In the genomic region with DNA sequence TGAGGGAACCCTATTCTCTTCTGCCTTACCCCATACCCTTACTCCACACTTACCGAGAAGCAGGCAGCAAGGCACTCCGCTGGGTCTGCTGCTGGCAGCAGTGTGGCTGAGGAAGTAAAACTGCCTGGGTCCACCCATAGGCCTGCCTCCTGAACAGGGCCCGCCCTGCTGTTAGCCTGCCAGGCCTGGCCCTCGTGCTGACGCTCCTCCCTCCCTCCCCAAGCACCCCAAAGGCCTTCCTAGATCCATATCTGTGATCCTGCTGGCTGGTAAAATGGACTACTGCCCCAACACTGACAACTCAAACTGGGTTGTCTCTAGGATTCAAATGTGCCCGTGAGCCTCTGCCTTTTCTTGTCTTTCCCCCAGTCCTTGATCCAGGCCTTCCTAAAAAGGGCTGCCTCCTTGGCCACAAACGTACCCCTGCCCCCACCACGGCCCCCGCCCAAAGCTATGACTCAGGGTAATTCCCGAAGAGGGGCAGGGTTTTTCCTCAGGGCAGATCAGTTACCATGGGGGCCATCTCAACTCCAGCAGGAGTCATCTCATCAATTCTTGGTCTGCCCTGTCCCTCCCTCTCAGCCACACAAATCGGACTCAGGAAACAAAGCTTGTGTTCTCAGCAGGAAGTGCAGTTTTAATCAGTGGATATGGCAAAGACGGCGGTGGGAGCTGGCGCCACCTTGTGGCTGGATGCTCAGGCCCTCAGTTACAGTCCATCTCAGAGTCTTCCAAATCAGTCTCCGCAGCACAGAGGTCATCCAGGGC, we compare ENCODE assay signal across 8 mouse cellular contexts. TPM values are rescaled to one million over a fixed set of nuclear protein-coding genes. Genes with fewer than 3 reads are reported as not detected.
DNase-seq lines count a peak whose midpoint lies in the region; ATAC-seq and TF ChIP-seq lines count a peak whose summit lies in the region.

A gene (minus strand): TSS at position 599 of the 768 bp plus-strand sequence.

- peaks cover 30% of the 10 kb centered on the region for H3K4me1 ChIP-seq in forebrain, embryonic 10.5 days
- peaks cover 36% of the 10 kb centered on the region for H3K4me1 ChIP-seq in heart, embryonic 15.5 days (replicated peaks)
- H3K4me1 ChIP-seq in liver, embryonic 14.5 days (replicated peaks; ENCODE audit: control insufficient read depth in 2 of 2, insufficient read depth in 2 of 2, low read length in 1 of 2) = peaks cover 4 to 12% of the 10 kb centered on the region in 2 experiments; a peak in 2 of 4 replicates
- peaks cover 3% of the 10 kb centered on the region; the same call in 1 of the 2 replicates for H3K4me1 ChIP-seq in neural tube, embryonic 11.5 days (ENCODE audit: control insufficient read depth, insufficient read depth, low read length)

- ATAC-seq in heart, embryonic 15.5 days (replicated peaks; ENCODE audit: insufficient number of reproducible peaks, insufficient read depth, low FRiP score, low read depth) = peak; percentile 83
- peak; percentile 96 for ATAC-seq in liver, embryonic 14.5 days (ENCODE audit: insufficient read depth)
- ATAC-seq in neural tube, embryonic 11.5 days (ENCODE audit: insufficient read depth, low FRiP score, low TSS enrichment) = peak; percentile 70

- peak; percentile 99 for TF ChIP-seq CTCF in liver, embryonic 14.5 days (IDR thresholded peaks at IDR 0.05; ENCODE audit: low read depth)

- H3K27ac ChIP-seq in forebrain, embryonic 10.5 days = peak within 1 kb of the TSS; percentile 84
- peak within 1 kb of the TSS; percentile 92 for H3K27ac ChIP-seq in heart, embryonic 15.5 days
- H3K27ac ChIP-seq in liver, embryonic 14.5 days = peak within 1 kb of the TSS; percentile 87
- peak within 1 kb of the TSS; percentile 49; the same call in 1 of the 2 replicates for H3K27ac ChIP-seq in neural tube, embryonic 11.5 days (ENCODE audit: low read depth, low read length)

- no peak for TF ChIP-seq EP300 in liver, embryonic 14.5 days (IDR thresholded peaks at IDR 0.05; ENCODE audit: low read depth)

- 30% methylated on average over 15 of the region's 15 CpGs for WGBS in forebrain, embryonic 10.5 days
- WGBS in heart, embryonic 15.5 days = 6% methylated on average over 15 of the region's 15 CpGs
- WGBS in liver, embryonic 14.5 days (ENCODE audit: insufficient replicate concordance) = 2% methylated on average over 15 of the region's 15 CpGs
- WGBS in neural tube, embryonic 11.5 days = 26% methylated on average over 15 of the region's 15 CpGs

- peaks cover 79% of the 10 kb centered on the region for H3K36me3 ChIP-seq in forebrain, embryonic 10.5 days (replicated peaks)
- H3K36me3 ChIP-seq in heart, embryonic 15.5 days = peaks cover 20% of the 10 kb centered on the region
- H3K36me3 ChIP-seq in liver, embryonic 14.5 days (replicated peaks; ENCODE audit: control insufficient read depth, insufficient read depth, low read depth) = peaks cover 13% of the 10 kb centered on the region
- H3K36me3 ChIP-seq in neural tube, embryonic 11.5 days (ENCODE audit: control insufficient read depth, insufficient read depth, low read length) = peaks cover 18% of the 10 kb centered on the region

- no peaks in the 10 kb centered on the region for H3K9me3 ChIP-seq in forebrain, embryonic 10.5 days
- H3K9me3 ChIP-seq in heart, embryonic 15.5 days (replicated peaks) = no peaks in the 10 kb centered on the region
- H3K9me3 ChIP-seq in liver, embryonic 14.5 days (ENCODE audit: control insufficient read depth, low read length) = no peaks in the 10 kb centered on the region
- H3K9me3 ChIP-seq in neural tube, embryonic 11.5 days (ENCODE audit: control insufficient read depth, low read length) = no peaks in the 10 kb centered on the region

- peak within 1 kb of the TSS; percentile 33 for H3K4me3 ChIP-seq in forebrain, embryonic 10.5 days
- H3K4me3 ChIP-seq in heart, embryonic 15.5 days = peak within 1 kb of the TSS; percentile 50
- peak within 1 kb of the TSS; percentile 58 to 62 for H3K4me3 ChIP-seq in liver, embryonic 14.5 days (ENCODE audit: insufficient read depth in 1 of 2, low read depth in 2 of 2, low read length in 2 of 2)
- H3K4me3 ChIP-seq in neural tube, embryonic 11.5 days (ENCODE audit: low read depth, low read length) = peak within 1 kb of the TSS; percentile 13

- peak within 1 kb of the TSS; percentile 69 for H3K4me2 ChIP-seq in heart, embryonic 15.5 days
- peak within 1 kb of the TSS; percentile 95 for H3K4me2 ChIP-seq in liver, embryonic 14.5 days (ENCODE audit: low read depth)
- peak within 1 kb of the TSS; percentile 39 for H3K4me2 ChIP-seq in neural tube, embryonic 11.5 days (ENCODE audit: low read depth)

- DNase-seq in CD8-positive naive resting alpha-beta T cell, adult 2 months (ENCODE audit: low read depth in 2 of 2, low spot score in 2 of 2) = peak; percentile 86
- peak; percentile 72 for DNase-seq in c-Kit-negative CD71-positive TER-119-positive erythroid progenitor cells, embryonic 14.5 days (ENCODE audit: low read depth, low spot score)
- peak; percentile 84 for DNase-seq in forebrain, embryonic 10.5 days (ENCODE audit: extremely low spot score, low spot score)
- DNase-seq in kidney, postnatal 25 days = peak; percentile 94 to 96
- DNase-seq in liver, embryonic 14.5 days (ENCODE audit: low read depth in 3 of 3, low spot score in 3 of 3) = peak; percentile 71 to 83 (median 76)
- peak; percentile 84 for DNase-seq in neural tube, embryonic 11.5 days (ENCODE audit: low spot score)
- peak; percentile 76 for DNase-seq in telencephalon, adult 2 months (ENCODE audit: low read depth, low spot score)

- peak within 1 kb of the TSS; percentile 56 for H3K9ac ChIP-seq in heart, embryonic 15.5 days
- H3K9ac ChIP-seq in liver, embryonic 14.5 days (replicated peaks) = peak within 1 kb of the TSS; percentile 73
- H3K9ac ChIP-seq in neural tube, embryonic 11.5 days (ENCODE audit: low read length) = peak within 1 kb of the TSS; percentile 59

- H3K27me3 ChIP-seq in forebrain, embryonic 10.5 days (ENCODE audit: poor library complexity, severe bottlenecking) = no peaks in the 10 kb centered on the region
- H3K27me3 ChIP-seq in heart, embryonic 15.5 days = no peaks in the 10 kb centered on the region
- no peaks in the 10 kb centered on the region for H3K27me3 ChIP-seq in liver, embryonic 14.5 days (ENCODE audit: control insufficient read depth, insufficient read depth, low read length)
- no peaks in the 10 kb centered on the region for H3K27me3 ChIP-seq in neural tube, embryonic 11.5 days (ENCODE audit: control insufficient read depth, insufficient read depth, low read length)

RNA-seq across cellular contexts. Expression of the gene that starts here (rescaled TPM):
- 7.6 and 9.1 TPM in 2 replicates for polyA plus RNA-seq in forebrain, embryonic 10.5 days (2016; fragmentation: Nextera tagmentation; extraction: Ambion mirVana)
- 9.2 and 13.6 TPM in 2 replicates for polyA plus RNA-seq in heart, embryonic 15.5 days (2015; fragmentation: Nextera tagmentation; extraction: Ambion mirVana)
- polyA plus RNA-seq in liver, embryonic 14.5 days (2012; rRNA removed) = 12.0 and 14.1 TPM in 2 replicates
- 5.0 and 6.1 TPM in 2 replicates for polyA plus RNA-seq in liver, embryonic 14.5 days (2014; fragmentation: Nextera tagmentation; extraction: Ambion mirVana)
- 6.9 and 7.8 TPM in 2 replicates for polyA plus RNA-seq in neural tube, embryonic 11.5 days (2014; fragmentation: Nextera tagmentation; extraction: Ambion mirVana)

Comparison
In these comparisons a context has a peak if more than half of its experiments do, and no peak if none do; other contexts are left out.
1. Peak in every context shown above with its lines: DNase-seq, ATAC-seq, H3K4me3 ChIP-seq and H3K27ac ChIP-seq.
2. H3K4me2 ChIP-seq: peak in every context shown above with its lines; median percentile 95 in liver, embryonic 14.5 days; 69 in heart, embryonic 15.5 days; 39 in neural tube, embryonic 11.5 days.